Mouse (Mus musculus) stomach, embryonic 16.5 days (tissue): ENCODE data around the gene 4930415O20Rik. TPM values are rescaled to one million over a fixed set of nuclear protein-coding genes. Genes with fewer than 3 reads are reported as not detected.

Experiments
- ATAC-seq: fragments of 200-750 bp; cut with Nextera tagmentation; 2 replicates; pipeline ENCODE4 v1.8.0; 2017; ENCODE audit warnings: moderate number of reproducible peaks, moderate TSS enrichment; ENCODE audit not compliant: insufficient read depth, low FRiP score
- H3K27ac ChIP-seq: fragments of 300-500 bp; sonication (generic); 2 replicates; pipeline ENCODE4 v1.5.1; 2014; ENCODE audit warnings: low read length
- H3K27me3 ChIP-seq: fragments of 300-500 bp; sonication (generic); 2 replicates; pipeline ENCODE4 v1.6.1; 2014; ENCODE audit warnings: low read length, control low read depth, mixed read lengths; ENCODE audit not compliant: control insufficient read depth, insufficient read depth
- H3K36me3 ChIP-seq: fragments of 300-500 bp; sonication (generic); 2 replicates; pipeline ENCODE4 v1.6.1; 2014; ENCODE audit warnings: low read length; ENCODE audit not compliant: control insufficient read depth, insufficient read depth
- H3K4me1 ChIP-seq: fragments of 300-500 bp; sonication (generic); 2 replicates; pipeline ENCODE4 v1.6.1; 2014; ENCODE audit warnings: low read length, control low read depth, mixed read lengths; ENCODE audit not compliant: control insufficient read depth, insufficient read depth
- H3K4me2 ChIP-seq: fragments of 300-500 bp; sonication (generic); 2 replicates; pipeline ENCODE4 v1.6.1; 2014; ENCODE audit warnings: low read depth, low read length, mixed read lengths
- H3K4me3 ChIP-seq: fragments of 300-500 bp; sonication (generic); replicated peaks from 2 replicates; pipeline ENCODE4 v1.5.1; 2014; ENCODE audit warnings: mild to moderate bottlenecking, low read length
- H3K9ac ChIP-seq: fragments of 300-500 bp; sonication (generic); 2 replicates; pipeline ENCODE4 v1.6.1; 2014; ENCODE audit warnings: low read length
- H3K9me3 ChIP-seq: fragments of 300-500 bp; sonication (generic); replicated peaks from 2 replicates; pipeline ENCODE4 v1.6.1; 2016; ENCODE audit warnings: low read length, control low read depth; ENCODE audit not compliant: control insufficient read depth
- WGBS: fragments of 180-500 bp; shearing (Covaris S2); extraction: QIAGEN DNeasy Blood & Tissue Kit; methylation state at CpG from one replicate; pipeline ENCODE4 v1.1.7; 2014; 5-methylcytosine and 5-hydroxymethylcytosine counted together
- polyA plus RNA-seq: library from polyadenylated mRNA; unstranded; fragments of >200 nt; fragmentation: Nextera tagmentation; extraction: Ambion mirVana; gene quantifications from 2 replicates; pipeline ENCODE4 v1.2.1, GENCODE M21; 2015

The 4930415O20Rik gene
- polyA plus RNA-seq, 1 experiment from 2014 or later, result 0.44 TPM

DNA sequence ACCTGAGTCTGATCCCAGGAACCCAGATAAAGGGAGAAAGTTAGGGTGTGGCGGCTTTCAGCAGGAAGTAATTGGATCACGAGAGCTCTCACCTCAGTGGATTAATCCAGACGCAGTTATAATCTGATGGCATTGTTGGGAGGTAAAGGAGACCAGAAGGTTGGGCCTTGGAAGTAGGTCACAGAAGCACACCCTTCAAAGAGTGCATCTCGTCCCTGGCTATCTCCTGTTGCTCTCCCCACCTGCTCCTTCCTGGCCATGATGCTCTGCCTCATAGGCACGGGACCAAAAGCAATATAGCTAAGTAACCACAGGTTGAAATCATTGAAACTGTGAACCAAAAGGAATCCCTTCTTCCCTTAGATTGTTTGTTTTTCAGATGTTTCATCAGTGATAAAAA, 13.6 kb upstream of the 4930415O20Rik start:
- Histone ChIP-seq H3K27ac (no peak overlapping the region), H3K4me1 (no peaks in the 10 kb centered on the region), H3K27me3 (no peaks in the 10 kb centered on the region), H3K4me2 (no peak overlapping the region), H3K4me3 (no peak overlapping the region), H3K9me3 (no peaks in the 10 kb centered on the region), H3K36me3 (peaks cover 14% of the 10 kb centered on the region; the same call in 1 of the 2 replicates), H3K9ac (no peak overlapping the region)
- ATAC-seq, result no peak
- WGBS, result 90% methylated on average over 5 of the region's 5 CpGs

DNA sequence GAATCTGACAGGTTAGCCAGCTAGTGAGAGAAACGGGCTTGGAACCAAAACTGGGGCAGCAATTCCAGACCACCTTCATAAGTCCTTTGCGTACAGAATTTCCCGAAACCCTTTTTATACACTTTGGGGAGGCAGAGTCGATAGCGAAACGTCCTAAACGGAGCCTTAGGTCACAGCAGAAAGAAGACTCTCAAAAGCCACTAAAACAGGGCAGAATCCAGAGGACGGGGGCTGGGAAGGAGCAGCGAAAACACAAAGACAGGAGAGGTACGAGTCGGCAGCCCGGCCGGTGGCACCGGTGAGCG, 3.9 kb upstream of the 4930415O20Rik start:
- peaks cover 22% of the 10 kb centered on the region for H3K4me1 ChIP-seq
- H3K27ac ChIP-seq, result peak overlapping the region; percentile 97
- WGBS, result under 1% methylated on average over 15 of the region's 15 CpGs
- peaks cover 6% of the 10 kb centered on the region; the same call in 1 of the 2 replicates for H3K36me3 ChIP-seq
- H3K4me2 ChIP-seq, result peak overlapping the region; percentile 97
- H3K27me3 ChIP-seq, result no peaks in the 10 kb centered on the region
- ATAC-seq, result no peak
- H3K4me3 ChIP-seq, result peak overlapping the region; percentile 93
- peak overlapping the region; percentile 94 for H3K9ac ChIP-seq
- no peaks in the 10 kb centered on the region for H3K9me3 ChIP-seq

DNA sequence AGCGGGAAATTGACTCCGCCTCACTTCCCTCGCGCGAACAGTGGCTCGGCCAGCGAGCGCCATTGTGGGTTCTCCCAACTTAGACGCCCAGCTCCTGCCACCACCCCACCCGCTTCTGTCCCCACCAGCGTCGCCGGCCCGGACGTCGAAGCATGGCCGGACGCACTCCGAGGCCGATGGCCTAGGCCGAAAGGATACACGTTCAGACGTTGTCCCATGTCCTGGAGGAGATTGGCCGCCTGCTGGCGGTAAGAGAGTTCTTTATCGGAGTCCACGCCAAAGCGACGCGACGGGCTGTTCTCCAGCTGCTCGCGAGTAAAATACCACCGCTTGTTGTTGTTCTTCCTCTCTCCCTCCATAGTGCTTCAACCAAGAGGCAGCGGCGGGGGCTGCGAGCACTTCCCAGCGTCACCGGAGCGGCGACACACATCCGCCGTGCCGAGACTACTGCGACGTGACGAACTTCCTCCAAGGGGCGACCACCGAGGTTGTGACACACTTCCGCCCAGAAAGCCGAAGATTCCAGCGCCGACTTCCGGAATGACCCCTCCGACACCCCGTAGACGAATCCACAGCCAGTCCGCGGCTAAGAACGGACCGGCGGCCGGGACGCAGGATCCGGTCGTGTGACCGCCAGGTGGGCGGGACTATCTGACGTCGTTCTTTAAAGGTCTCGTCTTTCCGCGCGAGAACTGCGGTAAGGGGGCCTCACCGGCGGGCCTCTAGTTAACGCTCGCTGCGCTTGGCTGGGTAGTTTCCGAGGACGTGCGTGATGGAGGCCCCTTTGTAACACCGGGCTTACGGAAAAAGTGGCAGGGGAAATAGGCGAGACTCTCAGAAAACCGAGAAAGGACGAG, 3.3 kb upstream of the 4930415O20Rik start:
- peak overlapping the region; percentile 97 for H3K4me2 ChIP-seq
- H3K27ac ChIP-seq, result peak overlapping the region; percentile 97
- H3K4me3 ChIP-seq, result peak overlapping the region; percentile 93
- H3K9ac ChIP-seq, result peak overlapping the region; percentile 94
- peak; percentile 97 for ATAC-seq
- no peaks in the 10 kb centered on the region for H3K27me3 ChIP-seq
- under 1% methylated on average over 88 of the region's 88 CpGs for WGBS
- no peaks in the 10 kb centered on the region for H3K9me3 ChIP-seq
- H3K4me1 ChIP-seq, result peaks cover 22% of the 10 kb centered on the region
- H3K36me3 ChIP-seq, result peaks cover 6% of the 10 kb centered on the region; the same call in 1 of the 2 replicates

GRCm38 (mm10) chr15:98568256-98569033, 2.4 kb upstream of the 4930415O20Rik start:
- H3K4me2 ChIP-seq, result peak overlapping the region; percentile 67
- H3K36me3 ChIP-seq, result peaks cover 3% of the 10 kb centered on the region; the same call in 1 of the 2 replicates
- no peaks in the 10 kb centered on the region for H3K27me3 ChIP-seq
- peak overlapping the region; percentile 94 for H3K27ac ChIP-seq
- WGBS, result 6% methylated on average over 22 of the region's 22 CpGs
- peak overlapping the region; percentile 93 for H3K4me3 ChIP-seq
- H3K4me1 ChIP-seq, result peaks cover 22% of the 10 kb centered on the region
- H3K9me3 ChIP-seq, result no peaks in the 10 kb centered on the region
- peak overlapping the region; percentile 92 for H3K9ac ChIP-seq
- no peak for ATAC-seq

DNA sequence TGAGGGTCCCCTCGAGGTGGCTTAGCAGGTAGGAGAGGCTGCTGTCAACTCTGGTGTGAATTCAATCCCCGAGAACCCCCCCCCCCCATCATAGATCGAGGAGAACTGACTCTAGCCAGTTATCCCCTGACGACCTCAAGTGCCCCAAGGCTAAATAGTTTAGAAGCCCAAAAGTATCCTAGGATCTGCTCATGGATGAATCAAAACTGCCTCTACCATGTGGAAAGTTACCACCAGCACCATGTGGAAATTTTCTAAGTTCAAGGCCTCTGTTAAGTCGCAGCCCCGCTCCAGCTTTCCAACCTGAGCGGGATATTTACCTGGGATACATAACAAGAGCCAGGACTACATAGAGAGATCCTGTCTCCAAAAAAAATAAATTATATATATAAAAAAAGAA, 1.6 kb upstream of the 4930415O20Rik start:
- no peaks in the 10 kb centered on the region for H3K27me3 ChIP-seq
- H3K9ac ChIP-seq, result peak overlapping the region; percentile 92
- 0 out of 2 replicates have a peak overlapping the region, but pooled peaks have one; percentile 94 for H3K27ac ChIP-seq
- H3K4me2 ChIP-seq, result peak overlapping the region; percentile 67
- peak overlapping the region; percentile 93; the same call in 1 of the 2 replicates for H3K4me3 ChIP-seq
- peaks cover 22% of the 10 kb centered on the region for H3K4me1 ChIP-seq
- 56% methylated on average over 7 of the region's 7 CpGs for WGBS
- no peak for ATAC-seq
- no peaks in the 10 kb centered on the region; the same call in 1 of the 2 replicates for H3K36me3 ChIP-seq
- H3K9me3 ChIP-seq, result no peaks in the 10 kb centered on the region

DNA sequence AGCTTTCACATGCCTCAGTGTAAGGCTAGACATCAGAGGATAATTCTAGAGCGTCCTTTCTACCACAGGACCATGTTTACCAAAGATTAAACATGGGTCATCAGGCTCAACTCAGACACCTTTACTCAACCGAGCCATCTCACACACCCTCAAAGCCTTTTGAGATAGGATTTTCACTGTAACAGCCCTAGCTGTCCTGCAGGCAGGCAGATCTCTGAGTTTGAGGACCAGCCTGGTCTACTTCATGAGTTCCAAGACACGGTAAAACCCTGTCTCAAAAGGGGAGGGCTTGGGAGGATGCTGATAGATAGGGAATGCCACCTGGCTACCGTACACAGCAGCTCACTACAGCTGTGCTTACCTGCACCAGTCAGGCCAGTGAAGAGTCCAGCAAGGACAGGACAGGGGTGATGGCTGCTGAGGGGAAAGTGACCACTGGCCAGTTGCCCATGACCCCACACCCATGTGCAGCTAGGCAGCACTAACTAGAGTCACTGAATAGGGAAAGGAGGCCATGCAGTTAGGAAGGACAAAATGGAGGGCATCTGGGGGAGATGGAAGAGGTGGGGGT, 924 bp upstream of the 4930415O20Rik start:
- no peaks in the 10 kb centered on the region for H3K9me3 ChIP-seq
- ATAC-seq, result no peak
- 74% methylated on average over 4 of the region's 4 CpGs for WGBS
- no peak overlapping the region for H3K4me2 ChIP-seq
- peaks cover 21% of the 10 kb centered on the region for H3K4me1 ChIP-seq
- H3K27me3 ChIP-seq, result no peaks in the 10 kb centered on the region
- no peak overlapping the region for H3K9ac ChIP-seq
- H3K36me3 ChIP-seq, result no peaks in the 10 kb centered on the region; the same call in 1 of the 2 replicates
- H3K27ac ChIP-seq, result no peak overlapping the region
- no peak overlapping the region for H3K4me3 ChIP-seq

DNA sequence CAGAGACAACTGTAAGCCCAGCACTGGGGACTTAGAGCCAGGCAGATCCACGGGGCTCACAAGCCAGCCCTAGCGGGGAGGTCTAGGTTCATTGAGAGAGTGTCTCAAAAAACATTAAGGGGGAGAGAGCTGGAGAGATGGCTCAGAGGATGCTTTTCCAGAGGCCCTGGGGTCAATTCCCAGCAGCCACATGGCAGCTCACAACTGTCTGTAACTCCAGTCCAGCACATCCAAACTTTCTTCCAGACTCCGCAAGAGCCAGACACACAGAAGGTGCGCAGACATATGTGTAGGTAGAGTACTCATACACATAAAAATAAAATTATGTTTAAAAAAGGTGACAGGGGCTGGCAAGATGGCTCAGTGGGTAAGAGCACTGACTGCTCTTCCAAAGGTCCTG, 2.5 kb downstream of the 4930415O20Rik start:
- Histone ChIP-seq H3K27ac (no peak overlapping the region), H3K4me3 (no peak overlapping the region), H3K9ac (no peak overlapping the region), H3K9me3 (no peaks in the 10 kb centered on the region), H3K36me3 (no peaks in the 10 kb centered on the region), H3K27me3 (no peaks in the 10 kb centered on the region), H3K4me1 (peaks cover 6% of the 10 kb centered on the region), H3K4me2 (no peak overlapping the region)
- WGBS, result 73% methylated on average over 4 of the region's 4 CpGs
- no peak for ATAC-seq

DNA sequence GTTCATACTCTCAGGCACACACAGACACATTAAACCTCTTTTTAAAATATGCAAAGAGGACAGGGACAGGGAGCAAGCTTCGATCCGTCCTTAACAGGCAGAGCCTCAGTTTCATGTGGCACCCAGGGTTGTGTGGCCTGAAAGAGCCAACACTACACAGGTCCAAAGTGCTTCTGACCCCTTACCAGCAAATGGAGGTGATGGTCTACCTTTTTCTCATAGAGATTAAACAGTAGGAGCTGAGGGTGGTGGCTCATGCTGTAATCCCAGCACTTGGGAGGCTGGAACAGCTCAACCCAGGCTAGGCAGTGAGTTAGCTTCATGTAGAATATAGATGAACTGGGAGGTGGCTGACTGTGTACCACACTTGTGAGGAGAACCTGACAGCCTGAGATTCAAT, 8.5 kb downstream of the 4930415O20Rik start:
- H3K4me3 ChIP-seq, result no peak overlapping the region
- no peaks in the 10 kb centered on the region for H3K27me3 ChIP-seq
- WGBS, result 92% methylated on average over 2 of the region's 2 CpGs
- no peak for ATAC-seq
- no peak overlapping the region for H3K4me2 ChIP-seq
- no peak overlapping the region for H3K9ac ChIP-seq
- no peaks in the 10 kb centered on the region for H3K9me3 ChIP-seq
- no peaks in the 10 kb centered on the region for H3K36me3 ChIP-seq
- H3K4me1 ChIP-seq, result no peaks in the 10 kb centered on the region
- no peak overlapping the region for H3K27ac ChIP-seq
